Mouse (Mus musculus): ENCODE results near the gene Mlc1. TPM values are rescaled to one million over a fixed set of nuclear protein-coding genes. Genes with fewer than 3 reads are reported as not detected.

The Mlc1 gene
- polyA plus RNA-seq, 1 experiment from 2014 or later: 0.02 TPM

DNA sequence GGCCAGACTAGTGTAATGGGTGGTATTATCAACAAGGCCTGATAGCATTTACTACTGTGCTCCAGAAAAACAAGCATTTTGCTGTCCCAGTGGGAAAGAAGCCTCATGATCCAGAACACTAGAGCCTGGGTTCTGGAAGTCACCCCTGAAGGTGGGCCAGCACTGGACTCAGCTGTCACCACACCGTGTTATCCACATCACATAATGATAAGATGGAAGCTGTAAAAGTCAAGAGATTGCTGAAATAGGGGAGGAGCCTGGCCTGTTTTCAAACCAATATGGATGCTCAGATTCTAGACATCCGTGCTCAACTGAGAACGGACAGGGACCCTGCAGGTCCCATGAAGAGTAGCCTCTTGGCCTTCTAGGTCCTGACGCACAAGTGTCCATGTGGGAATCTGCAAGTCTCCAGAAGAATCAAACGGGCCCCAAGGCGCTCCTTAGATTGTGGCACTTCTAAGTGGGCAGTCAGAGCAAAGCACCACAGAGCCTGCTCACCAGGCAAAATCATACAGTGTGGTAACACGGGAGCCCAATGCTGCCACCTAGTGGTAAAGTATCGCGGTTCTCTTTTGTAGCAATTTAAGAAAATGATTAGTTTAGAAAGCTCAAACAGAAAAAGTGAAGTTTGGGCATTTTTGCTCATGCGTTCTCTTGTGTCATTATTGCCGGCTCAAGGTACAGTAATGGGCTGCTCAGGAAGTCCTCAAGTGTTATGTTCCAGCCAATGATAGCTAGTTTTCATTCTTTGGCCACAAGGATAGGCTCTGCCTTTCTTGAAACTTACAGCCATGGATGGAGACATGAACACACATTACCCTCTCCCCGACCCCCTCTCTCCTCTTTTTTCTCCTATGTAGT is 57.4 kb downstream of the Mlc1 start:
- Histone ChIP-seq H3K27ac (ENCODE audit: low read length) (no peak overlapping the region), H3K9ac (ENCODE audit: low read depth, low read length) (no peak overlapping the region)
- no peak; the same call in 1 of the 2 replicates for ATAC-seq (ENCODE audit: low read depth)

DNA sequence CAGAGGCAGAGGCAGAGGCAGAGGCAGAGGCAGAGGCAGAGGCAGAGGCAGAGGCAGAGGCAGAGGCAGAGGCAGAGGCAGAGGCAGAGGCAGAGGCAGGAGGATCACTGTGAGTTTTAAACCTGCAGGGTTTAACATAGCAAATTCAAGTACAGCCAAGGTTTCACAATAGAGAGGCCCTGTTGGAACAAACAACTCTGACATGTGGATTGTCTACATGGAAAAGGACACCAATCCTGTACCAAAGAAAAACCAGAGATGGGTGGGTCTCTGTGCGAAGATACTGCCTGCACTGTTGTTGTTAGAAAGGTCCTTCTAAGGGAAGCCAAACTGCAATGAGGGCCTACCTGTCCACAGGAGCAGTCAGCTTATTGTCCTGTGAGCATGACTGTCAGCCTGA is 58.7 kb downstream of the Mlc1 start:
- peaks cover 2% of the 10 kb centered on the region for H3K4me1 ChIP-seq (ENCODE audit: control insufficient read depth, low read depth, low read length)
- no peak for ATAC-seq (ENCODE audit: low read depth)
- no peaks in the 10 kb centered on the region for H3K27me3 ChIP-seq (ENCODE audit: control insufficient read depth, insufficient read depth, low read depth, low read length)
- H3K4me2 ChIP-seq (ENCODE audit: low read depth, low read length): no peak overlapping the region
- 69% methylated on average over 1 of the region's 1 CpGs for WGBS (ENCODE audit: insufficient replicate concordance)
- H3K36me3 ChIP-seq (ENCODE audit: control insufficient read depth, insufficient read depth): no peaks in the 10 kb centered on the region
- H3K9ac ChIP-seq (ENCODE audit: low read depth, low read length): no peak overlapping the region
- H3K4me3 ChIP-seq (ENCODE audit: low read depth, low read length): no peak overlapping the region
- no peak overlapping the region for H3K27ac ChIP-seq (ENCODE audit: low read length)
- no peaks in the 10 kb centered on the region for H3K9me3 ChIP-seq (replicated peaks; ENCODE audit: control insufficient read depth, low read length)

More for the DNA sequence above, 57.4 kb downstream of the Mlc1 start:
- Histone ChIP-seq H3K36me3 (ENCODE audit: control insufficient read depth, insufficient read depth) (no peaks in the 10 kb centered on the region), H3K4me3 (ENCODE audit: low read depth, low read length) (no peak overlapping the region), H3K4me2 (ENCODE audit: low read depth, low read length) (no peak overlapping the region), H3K9me3 (replicated peaks; ENCODE audit: control insufficient read depth, low read length) (no peaks in the 10 kb centered on the region), H3K27me3 (ENCODE audit: control insufficient read depth, insufficient read depth, low read depth, low read length) (no peaks in the 10 kb centered on the region), H3K4me1 (ENCODE audit: control insufficient read depth, low read depth, low read length) (peaks cover 2% of the 10 kb centered on the region)
- WGBS (ENCODE audit: insufficient replicate concordance): 20% methylated on average over 12 of the region's 12 CpGs

- no peak overlapping the region for H3K4me3 ChIP-seq (ENCODE audit: low read depth, low read length)
- H3K27ac ChIP-seq (ENCODE audit: low read length): no peak overlapping the region; the same call in 1 of the 2 replicates
- H3K4me1 ChIP-seq (ENCODE audit: control insufficient read depth, low read depth, low read length): peaks cover 2% of the 10 kb centered on the region
- no peaks in the 10 kb centered on the region for H3K27me3 ChIP-seq (ENCODE audit: control insufficient read depth, insufficient read depth, low read depth, low read length)
- WGBS (ENCODE audit: insufficient replicate concordance): 62% methylated on average over 12 of the region's 12 CpGs
- H3K9me3 ChIP-seq (replicated peaks; ENCODE audit: control insufficient read depth, low read length): no peaks in the 10 kb centered on the region
- ATAC-seq (ENCODE audit: low read depth): peak; percentile 84
- H3K9ac ChIP-seq (ENCODE audit: low read depth, low read length): no peak overlapping the region
- no peaks in the 10 kb centered on the region for H3K36me3 ChIP-seq (ENCODE audit: control insufficient read depth, insufficient read depth)
- no peak overlapping the region for H3K4me2 ChIP-seq (ENCODE audit: low read depth, low read length)
These were observed 59.5 kb downstream of the Mlc1 start for GRCm38 (mm10) chr15:88919328-88919727.

DNA sequence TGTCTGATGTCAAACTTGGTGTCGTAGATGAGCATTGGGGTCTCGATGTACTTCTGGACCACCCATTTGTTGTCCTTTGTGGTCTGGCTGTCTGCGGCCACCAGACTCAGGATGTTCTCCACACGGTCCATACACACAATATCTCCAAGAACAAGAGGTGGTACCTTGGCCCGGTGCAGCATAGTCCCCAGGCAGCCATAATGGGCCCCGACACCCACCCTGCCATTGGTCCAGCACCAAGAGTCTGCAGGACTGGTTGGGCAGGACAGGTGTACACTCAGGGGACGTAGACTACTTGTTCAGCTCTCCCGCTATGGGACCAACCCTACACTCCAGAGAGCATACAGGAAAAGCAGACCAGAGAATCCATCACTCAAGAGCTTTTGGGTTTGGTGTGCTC is 61.7 kb downstream of the Mlc1 start:
- Histone ChIP-seq H3K9ac (ENCODE audit: low read depth, low read length) (no peak overlapping the region), H3K4me2 (ENCODE audit: low read depth, low read length) (no peak overlapping the region), H3K4me3 (ENCODE audit: low read depth, low read length) (no peak overlapping the region), H3K9me3 (replicated peaks; ENCODE audit: control insufficient read depth, low read length) (no peaks in the 10 kb centered on the region), H3K27me3 (ENCODE audit: control insufficient read depth, insufficient read depth, low read depth, low read length) (no peaks in the 10 kb centered on the region), H3K27ac (ENCODE audit: low read length) (no peak overlapping the region), H3K4me1 (ENCODE audit: control insufficient read depth, low read depth, low read length) (peaks cover 2% of the 10 kb centered on the region), H3K36me3 (ENCODE audit: control insufficient read depth, insufficient read depth) (no peaks in the 10 kb centered on the region)
- WGBS (ENCODE audit: insufficient replicate concordance): 70% methylated on average over 8 of the region's 8 CpGs
- no peak for ATAC-seq (ENCODE audit: low read depth)

- Histone ChIP-seq H3K9me3 (replicated peaks; ENCODE audit: control insufficient read depth, low read length) (no peaks in the 10 kb centered on the region), H3K4me2 (ENCODE audit: low read depth, low read length) (no peak overlapping the region), H3K9ac (ENCODE audit: low read depth, low read length) (no peak overlapping the region), H3K4me1 (ENCODE audit: control insufficient read depth, low read depth, low read length) (peaks cover 2% of the 10 kb centered on the region), H3K36me3 (ENCODE audit: control insufficient read depth, insufficient read depth) (no peaks in the 10 kb centered on the region), H3K27ac (ENCODE audit: low read length) (no peak overlapping the region), H3K4me3 (ENCODE audit: low read depth, low read length) (no peak overlapping the region), H3K27me3 (ENCODE audit: control insufficient read depth, insufficient read depth, low read depth, low read length) (no peaks in the 10 kb centered on the region)
- no peak for ATAC-seq (ENCODE audit: low read depth)
- 55% methylated on average over 3 of the region's 3 CpGs for WGBS (ENCODE audit: insufficient replicate concordance)
These were observed 62.4 kb downstream of the Mlc1 start for GRCm38 (mm10) chr15:88916366-88916765.

DNA sequence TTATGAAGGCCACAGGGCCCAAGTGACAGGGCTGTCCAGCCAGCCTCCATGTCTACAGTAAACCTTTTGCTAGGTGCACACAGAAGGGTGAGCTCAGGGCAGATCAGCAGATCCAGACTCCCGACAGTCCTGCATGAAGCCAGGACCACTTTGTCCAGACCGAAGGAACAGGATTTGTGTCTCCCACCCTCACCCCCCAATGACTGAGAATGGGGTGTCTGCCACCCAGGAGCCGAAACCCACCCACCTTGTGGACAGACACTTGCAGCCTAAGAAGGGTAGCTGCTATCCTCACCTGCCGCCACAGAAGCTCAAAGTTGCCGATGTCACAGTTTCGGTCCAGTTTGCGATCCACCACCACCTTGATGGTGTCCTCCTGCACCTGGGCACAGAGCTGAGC is 63.8 kb downstream of the Mlc1 start:
- no peaks in the 10 kb centered on the region for H3K36me3 ChIP-seq (ENCODE audit: control insufficient read depth, insufficient read depth)
- H3K9me3 ChIP-seq (replicated peaks; ENCODE audit: control insufficient read depth, low read length): no peaks in the 10 kb centered on the region
- H3K4me2 ChIP-seq (ENCODE audit: low read depth, low read length): no peak overlapping the region
- H3K4me1 ChIP-seq (ENCODE audit: control insufficient read depth, low read depth, low read length): peaks cover 2% of the 10 kb centered on the region
- H3K9ac ChIP-seq (ENCODE audit: low read depth, low read length): no peak overlapping the region
- H3K27me3 ChIP-seq (ENCODE audit: control insufficient read depth, insufficient read depth, low read depth, low read length): no peaks in the 10 kb centered on the region
- no peak for ATAC-seq (ENCODE audit: low read depth)
- no peak overlapping the region for H3K4me3 ChIP-seq (ENCODE audit: low read depth, low read length)
- no peak overlapping the region for H3K27ac ChIP-seq (ENCODE audit: low read length)
- 76% methylated on average over 7 of the region's 7 CpGs for WGBS (ENCODE audit: insufficient replicate concordance)

GRCm38 (mm10) chr15:88906347-88906746 is 72.5 kb downstream of the Mlc1 start:
- H3K4me1 ChIP-seq (ENCODE audit: control insufficient read depth, low read depth, low read length): no peaks in the 10 kb centered on the region; the same call in 1 of the 2 replicates
- H3K9me3 ChIP-seq (replicated peaks; ENCODE audit: control insufficient read depth, low read length): no peaks in the 10 kb centered on the region
- H3K9ac ChIP-seq (ENCODE audit: low read depth, low read length): no peak overlapping the region
- H3K4me3 ChIP-seq (ENCODE audit: low read depth, low read length): no peak overlapping the region
- H3K4me2 ChIP-seq (ENCODE audit: low read depth, low read length): no peak overlapping the region
- H3K27ac ChIP-seq (ENCODE audit: low read length): no peak overlapping the region
- WGBS (ENCODE audit: insufficient replicate concordance): 59% methylated on average over 4 of the region's 4 CpGs
- H3K27me3 ChIP-seq (ENCODE audit: control insufficient read depth, insufficient read depth, low read depth, low read length): no peaks in the 10 kb centered on the region
- H3K36me3 ChIP-seq (ENCODE audit: control insufficient read depth, insufficient read depth): no peaks in the 10 kb centered on the region
- ATAC-seq (ENCODE audit: low read depth): no peak

Other genes with a start within 250 kb of the Mlc1 start
- gene Brd1, start 244.8 kb downstream of the Mlc1 start, polyA plus RNA-seq (2015; fragmentation: Nextera tagmentation; extraction: Ambion mirVana): 6.1 and 7.0 TPM in 2 replicates
- 10.0 and 10.2 TPM in 2 replicates for gene Zbed4, start 227.3 kb downstream of the Mlc1 start, polyA plus RNA-seq (2015; fragmentation: Nextera tagmentation; extraction: Ambion mirVana)
- 5.5 and 6.0 TPM in 2 replicates for gene Alg12, start 159.7 kb downstream of the Mlc1 start, polyA plus RNA-seq (2015; fragmentation: Nextera tagmentation; extraction: Ambion mirVana)
- gene Creld2, start 159.4 kb downstream of the Mlc1 start, polyA plus RNA-seq (2015; fragmentation: Nextera tagmentation; extraction: Ambion mirVana): 39.7 TPM in 2 replicates
- 23.9 and 33.8 TPM in 2 replicates for gene Pim3, start 116.8 kb downstream of the Mlc1 start, polyA plus RNA-seq (2015; fragmentation: Nextera tagmentation; extraction: Ambion mirVana)
- not detected in 2 replicates for gene Ttll8, start 24.6 kb downstream of the Mlc1 start, polyA plus RNA-seq (2015; fragmentation: Nextera tagmentation; extraction: Ambion mirVana)
- gene Mov10l1, start 3.9 kb upstream of the Mlc1 start, polyA plus RNA-seq (2015; fragmentation: Nextera tagmentation; extraction: Ambion mirVana): not detected in 2 replicates
- not detected in 2 replicates for gene Panx2, start 80.7 kb upstream of the Mlc1 start, polyA plus RNA-seq (2015; fragmentation: Nextera tagmentation; extraction: Ambion mirVana)
- gene Trabd, start 96.1 kb upstream of the Mlc1 start, polyA plus RNA-seq (2015; fragmentation: Nextera tagmentation; extraction: Ambion mirVana): 19.6 and 21.4 TPM in 2 replicates
- 7.8 and 9.1 TPM in 2 replicates for gene Selenoo, start 110.1 kb upstream of the Mlc1 start, polyA plus RNA-seq (2015; fragmentation: Nextera tagmentation; extraction: Ambion mirVana)
- 5.8 and 6.3 TPM in 2 replicates for gene Tubgcp6, start 144.1 kb upstream of the Mlc1 start, polyA plus RNA-seq (2015; fragmentation: Nextera tagmentation; extraction: Ambion mirVana)
- gene Hdac10, start 149.7 kb upstream of the Mlc1 start, polyA plus RNA-seq (2015; fragmentation: Nextera tagmentation; extraction: Ambion mirVana): 8.2 and 9.7 TPM in 2 replicates
- 1.1 and 1.9 TPM in 2 replicates for gene Mapk12, start 161.7 kb upstream of the Mlc1 start, polyA plus RNA-seq (2015; fragmentation: Nextera tagmentation; extraction: Ambion mirVana)
- gene Mapk11, start 170.6 kb upstream of the Mlc1 start, polyA plus RNA-seq (2015; fragmentation: Nextera tagmentation; extraction: Ambion mirVana): 0.83 and 0.97 TPM in 2 replicates
- gene Plxnb2, start 201.8 kb upstream of the Mlc1 start, polyA plus RNA-seq (2015; fragmentation: Nextera tagmentation; extraction: Ambion mirVana): 26.2 and 31.9 TPM in 2 replicates
- gene Dennd6b, start 217.5 kb upstream of the Mlc1 start, polyA plus RNA-seq (2015; fragmentation: Nextera tagmentation; extraction: Ambion mirVana): 2.7 and 3.8 TPM in 2 replicates
- 15.5 and 16.4 TPM in 2 replicates for gene Ppp6r2, start 232.5 kb upstream of the Mlc1 start, polyA plus RNA-seq (2015; fragmentation: Nextera tagmentation; extraction: Ambion mirVana)

All from liver, embryonic 16.5 days (tissue).